Mouse (Mus musculus): Measurements from ENCODE around the gene Trim9. TPM values are rescaled to one million over a fixed set of nuclear protein-coding genes. Genes with fewer than 3 reads are reported as not detected.

Trim9 gene
- polyA plus RNA-seq, 1 experiment from 2014 or later, result 27.4 TPM

DNA sequence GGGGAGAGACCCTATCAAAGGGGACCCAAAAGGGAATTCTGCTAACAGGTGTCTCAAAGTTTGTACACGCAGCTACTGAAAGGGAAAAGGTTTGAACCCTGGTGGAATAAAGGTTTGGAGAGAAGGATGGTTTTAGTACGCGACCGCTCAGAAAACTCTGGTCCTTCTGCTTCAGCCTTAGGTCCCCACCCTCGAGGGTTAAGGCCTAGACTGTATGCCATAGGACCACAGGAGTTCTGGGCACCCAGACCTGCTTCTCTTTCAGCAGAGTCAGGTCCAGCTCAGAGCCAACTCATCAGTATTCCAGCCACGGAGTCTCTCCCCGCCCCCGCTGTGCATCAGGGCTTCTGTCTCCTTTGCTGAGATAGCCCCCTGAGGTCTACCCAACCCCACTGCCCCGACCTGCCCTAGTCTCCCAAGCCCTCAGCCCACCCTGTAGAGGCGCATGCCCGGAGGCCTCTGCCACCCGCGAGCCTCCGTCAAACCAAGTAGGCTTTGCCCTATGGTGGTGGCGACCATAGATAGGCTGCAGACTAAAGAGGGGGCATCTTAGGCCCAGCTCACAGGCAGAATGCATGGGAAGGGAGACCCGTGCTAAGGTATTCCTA lies 1.8 kb downstream of the Trim9 start:
- Histone ChIP-seq H3K4me1 (ENCODE audit: control insufficient read depth, insufficient read depth, low read length) (peaks cover 19% of the 10 kb centered on the region), H3K36me3 (ENCODE audit: control insufficient read depth, insufficient read depth, low read length) (no peaks in the 10 kb centered on the region), H3K9ac (ENCODE audit: low read length) (peak overlapping the region; percentile 67), H3K27me3 (ENCODE audit: control insufficient read depth, insufficient read depth, low read length) (no peaks in the 10 kb centered on the region), H3K4me3 (ENCODE audit: low read depth, low read length) (peak overlapping the region; percentile 66), H3K27ac (ENCODE audit: low read depth, low read length) (peak overlapping the region; percentile 27; the same call in 1 of the 2 replicates), H3K9me3 (ENCODE audit: control insufficient read depth, low read length) (no peaks in the 10 kb centered on the region), H3K4me2 (ENCODE audit: low read depth) (peak overlapping the region; percentile 94)
- ATAC-seq (ENCODE audit: insufficient read depth, low FRiP score, low TSS enrichment), result peak; percentile 26; the same call in 1 of the 2 replicates
- peak; percentile 58 for DNase-seq (ENCODE audit: low spot score)
- 29% methylated on average over 16 of the region's 16 CpGs for WGBS

DNA sequence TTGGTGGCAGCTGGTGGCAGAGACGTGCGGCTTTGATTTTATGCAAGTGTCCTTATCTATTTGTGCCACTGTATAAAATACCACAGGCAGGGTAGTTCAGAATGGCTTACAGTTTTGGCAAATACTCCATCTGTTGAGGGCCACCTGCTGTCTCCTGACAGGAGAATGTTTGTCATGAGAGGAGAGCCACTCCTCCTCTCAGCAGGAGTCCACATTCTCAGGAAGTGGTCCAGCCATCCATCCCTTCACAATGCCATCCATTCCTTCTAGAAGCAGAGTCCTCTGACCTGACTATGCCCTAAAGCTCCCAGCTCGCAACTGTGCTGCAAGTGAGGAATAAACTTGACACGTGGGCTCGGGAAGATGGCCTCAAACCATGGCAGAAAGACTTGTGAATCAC lies 12.2 kb downstream of the Trim9 start:
- Histone ChIP-seq H3K4me1 (ENCODE audit: control insufficient read depth, insufficient read depth, low read length) (no peaks in the 10 kb centered on the region), H3K9me3 (ENCODE audit: control insufficient read depth, low read length) (no peaks in the 10 kb centered on the region), H3K4me2 (ENCODE audit: low read depth) (no peak overlapping the region), H3K9ac (ENCODE audit: low read length) (no peak overlapping the region), H3K4me3 (ENCODE audit: low read depth, low read length) (no peak overlapping the region), H3K27ac (ENCODE audit: low read depth, low read length) (no peak overlapping the region), H3K36me3 (ENCODE audit: control insufficient read depth, insufficient read depth, low read length) (no peaks in the 10 kb centered on the region), H3K27me3 (ENCODE audit: control insufficient read depth, insufficient read depth, low read length) (no peaks in the 10 kb centered on the region)
- ATAC-seq (ENCODE audit: insufficient read depth, low FRiP score, low TSS enrichment), result no peak
- DNase-seq (ENCODE audit: low spot score), result no peak
- 45% methylated on average over 5 of the region's 5 CpGs for WGBS

DNA sequence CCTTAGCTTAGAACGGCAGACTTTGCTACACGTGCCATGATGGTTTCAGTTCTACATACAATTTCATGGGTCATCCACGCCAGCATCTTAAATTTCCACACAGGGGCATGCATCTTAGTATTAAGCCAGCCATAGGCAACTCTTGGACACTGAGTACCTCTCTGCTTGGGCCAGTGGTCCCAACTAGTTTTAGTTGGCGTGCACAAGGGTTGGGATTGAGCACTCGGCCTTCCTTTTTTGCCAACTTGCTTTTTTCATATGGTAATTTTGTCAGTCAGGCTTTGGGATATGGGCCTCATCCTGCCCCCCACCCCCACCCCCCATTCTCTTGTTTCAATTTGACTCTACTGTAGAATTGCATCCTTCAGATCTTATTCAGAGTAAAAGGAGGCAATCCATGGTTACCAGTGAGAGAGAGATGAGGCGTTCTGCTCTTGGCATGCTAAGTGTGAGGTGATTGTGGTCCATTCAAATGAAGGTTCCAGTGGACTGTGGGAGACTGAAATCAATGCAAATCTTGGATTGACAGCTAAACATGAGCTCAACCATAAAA lies 14.1 kb downstream of the Trim9 start:
- Histone ChIP-seq H3K27me3 (ENCODE audit: control insufficient read depth, insufficient read depth, low read length) (no peaks in the 10 kb centered on the region), H3K9me3 (ENCODE audit: control insufficient read depth, low read length) (no peaks in the 10 kb centered on the region), H3K9ac (ENCODE audit: low read length) (no peak overlapping the region), H3K4me1 (ENCODE audit: control insufficient read depth, insufficient read depth, low read length) (no peaks in the 10 kb centered on the region), H3K4me3 (ENCODE audit: low read depth, low read length) (no peak overlapping the region), H3K4me2 (ENCODE audit: low read depth) (no peak overlapping the region), H3K36me3 (ENCODE audit: control insufficient read depth, insufficient read depth, low read length) (no peaks in the 10 kb centered on the region), H3K27ac (ENCODE audit: low read depth, low read length) (no peak overlapping the region)
- DNase-seq (ENCODE audit: low spot score) (no peak), ATAC-seq (ENCODE audit: insufficient read depth, low FRiP score, low TSS enrichment) (no peak)
- WGBS, result 80% methylated on average over 6 of the region's 6 CpGs

DNA sequence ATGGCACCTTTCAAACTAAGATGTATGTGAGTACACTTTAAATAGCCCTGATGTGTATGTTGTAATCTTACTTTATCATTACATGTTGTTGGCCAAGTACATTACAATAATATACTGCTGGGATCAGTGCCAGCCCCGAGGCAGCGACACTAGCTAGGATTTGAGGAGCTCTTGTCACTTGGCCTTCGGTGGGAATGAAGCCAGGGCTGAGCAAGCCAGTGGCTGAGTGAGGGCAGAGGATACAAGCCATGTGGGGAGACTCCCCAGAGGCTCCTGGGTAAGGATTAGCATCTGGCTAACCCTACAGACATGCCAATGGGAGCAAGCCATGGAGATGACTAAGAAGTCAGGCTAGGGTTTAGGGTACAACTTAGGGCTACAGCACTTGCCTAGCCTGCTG lies 18.4 kb downstream of the Trim9 start:
- ATAC-seq (ENCODE audit: insufficient read depth, low FRiP score, low TSS enrichment), result no peak
- DNase-seq (ENCODE audit: low spot score), result no peak
- WGBS, result 90% methylated on average over 3 of the region's 3 CpGs

DNA sequence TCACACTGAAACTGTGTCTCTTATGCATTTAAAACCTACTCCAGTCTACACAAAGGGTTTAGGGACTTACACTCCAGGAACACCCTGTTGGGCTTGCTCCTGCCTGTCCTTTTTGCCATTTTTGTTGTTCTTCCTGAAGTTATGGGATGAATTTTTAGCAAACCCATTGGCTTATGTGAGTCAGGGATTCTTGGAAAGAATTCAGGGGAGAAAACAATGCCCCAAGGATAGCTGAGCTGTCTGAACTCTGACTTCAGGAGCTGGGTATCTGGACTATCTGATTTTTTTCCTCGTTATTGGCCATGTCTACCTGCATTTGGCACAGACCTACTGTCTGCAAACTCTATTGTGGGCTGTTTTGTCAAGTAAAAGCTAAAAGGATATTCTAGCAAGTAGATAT lies 20.5 kb downstream of the Trim9 start:
- H3K4me1 ChIP-seq (ENCODE audit: control insufficient read depth, insufficient read depth, low read length), result 0 out of 2 replicates have a peak, but pooled peaks cover 3% of the 10 kb centered on the region
- DNase-seq (ENCODE audit: low spot score) (no peak), ATAC-seq (ENCODE audit: insufficient read depth, low FRiP score, low TSS enrichment) (no peak)
- no peaks in the 10 kb centered on the region for H3K27me3 ChIP-seq (ENCODE audit: control insufficient read depth, insufficient read depth, low read length)
- H3K27ac ChIP-seq (ENCODE audit: low read depth, low read length), result no peak overlapping the region
- H3K9me3 ChIP-seq (ENCODE audit: control insufficient read depth, low read length), result no peaks in the 10 kb centered on the region
- H3K4me2 ChIP-seq (ENCODE audit: low read depth), result no peak overlapping the region
- no peaks in the 10 kb centered on the region for H3K36me3 ChIP-seq (ENCODE audit: control insufficient read depth, insufficient read depth, low read length)
- no peak overlapping the region for H3K4me3 ChIP-seq (ENCODE audit: low read depth, low read length)
- 62% methylated on average over 1 of the region's 1 CpGs for WGBS
- H3K9ac ChIP-seq (ENCODE audit: low read length), result no peak overlapping the region

More for the DNA sequence above, 18.4 kb downstream of the Trim9 start:
- Histone ChIP-seq H3K4me1 (ENCODE audit: control insufficient read depth, insufficient read depth, low read length) (0 out of 2 replicates have a peak, but pooled peaks cover 3% of the 10 kb centered on the region), H3K27ac (ENCODE audit: low read depth, low read length) (no peak overlapping the region), H3K4me2 (ENCODE audit: low read depth) (no peak overlapping the region), H3K27me3 (ENCODE audit: control insufficient read depth, insufficient read depth, low read length) (no peaks in the 10 kb centered on the region), H3K9ac (ENCODE audit: low read length) (no peak overlapping the region), H3K36me3 (ENCODE audit: control insufficient read depth, insufficient read depth, low read length) (no peaks in the 10 kb centered on the region), H3K4me3 (ENCODE audit: low read depth, low read length) (no peak overlapping the region), H3K9me3 (ENCODE audit: control insufficient read depth, low read length) (no peaks in the 10 kb centered on the region)

DNA sequence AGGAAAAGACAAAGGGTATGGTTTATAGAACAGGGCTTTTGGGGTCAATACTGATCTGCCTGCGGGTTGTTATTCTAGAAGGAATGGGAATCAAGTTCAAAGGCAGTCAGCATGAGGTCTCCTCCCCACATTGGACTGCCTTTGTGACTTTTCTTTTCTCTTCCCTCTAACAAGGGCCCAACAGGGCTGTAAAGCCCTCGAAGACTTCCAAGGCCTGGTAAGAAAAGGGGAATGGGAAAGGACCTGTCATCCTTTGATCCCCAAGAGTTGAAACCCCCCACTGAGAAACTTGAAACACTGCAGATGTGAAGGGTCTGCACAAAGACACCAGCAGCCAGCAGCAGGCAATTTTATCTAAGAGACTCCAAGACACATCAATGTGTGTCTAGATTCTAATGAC lies 21.0 kb downstream of the Trim9 start:
- no peak overlapping the region for H3K27ac ChIP-seq (ENCODE audit: low read depth, low read length)
- H3K4me2 ChIP-seq (ENCODE audit: low read depth), result no peak overlapping the region
- H3K4me1 ChIP-seq (ENCODE audit: control insufficient read depth, insufficient read depth, low read length), result 0 out of 2 replicates have a peak, but pooled peaks cover 3% of the 10 kb centered on the region
- WGBS, result 16% methylated on average over 2 of the region's 2 CpGs
- ATAC-seq (ENCODE audit: insufficient read depth, low FRiP score, low TSS enrichment) (no peak), DNase-seq (ENCODE audit: low spot score) (no peak)
- no peaks in the 10 kb centered on the region for H3K36me3 ChIP-seq (ENCODE audit: control insufficient read depth, insufficient read depth, low read length)
- H3K4me3 ChIP-seq (ENCODE audit: low read depth, low read length), result no peak overlapping the region
- H3K9me3 ChIP-seq (ENCODE audit: control insufficient read depth, low read length), result no peaks in the 10 kb centered on the region
- H3K27me3 ChIP-seq (ENCODE audit: control insufficient read depth, insufficient read depth, low read length), result no peaks in the 10 kb centered on the region
- no peak overlapping the region for H3K9ac ChIP-seq (ENCODE audit: low read length)

DNA sequence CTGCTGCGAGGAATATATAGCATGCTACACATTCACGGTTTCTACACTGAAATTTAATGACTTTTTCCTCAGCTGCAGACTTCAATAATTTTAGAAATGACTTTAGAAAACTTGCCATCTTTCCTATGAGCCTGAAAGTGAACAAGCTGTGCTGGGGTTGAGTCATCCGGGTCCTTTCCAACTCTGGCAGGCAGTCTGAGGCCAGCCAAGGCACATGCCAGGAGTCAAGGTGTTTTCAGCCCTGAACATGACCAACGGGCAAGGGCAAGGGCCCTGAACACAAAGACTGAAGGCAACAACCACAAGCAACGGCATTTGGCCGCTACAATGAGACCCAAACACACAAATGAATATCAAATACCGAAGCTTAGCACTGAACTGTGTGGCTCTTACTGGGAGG lies 21.6 kb downstream of the Trim9 start:
- no peaks in the 10 kb centered on the region for H3K9me3 ChIP-seq (ENCODE audit: control insufficient read depth, low read length)

DNA sequence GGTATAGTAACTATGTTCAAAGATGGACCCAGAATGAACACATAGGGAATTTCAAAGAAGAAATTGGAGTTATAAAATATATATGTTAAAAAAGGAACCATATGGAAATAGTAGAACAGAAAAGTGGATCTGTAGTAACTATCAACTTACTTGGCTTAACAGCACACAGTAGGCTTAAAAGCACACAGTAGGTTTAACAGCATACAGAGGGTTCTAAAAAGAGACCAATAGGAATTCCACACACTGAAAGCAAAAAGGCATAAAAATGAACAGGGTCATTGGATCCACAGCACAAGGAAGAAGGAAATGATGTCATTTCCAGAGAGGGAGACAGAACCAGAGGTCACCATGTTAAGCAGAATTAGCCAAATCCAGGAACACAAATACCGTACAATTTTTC lies 24.6 kb downstream of the Trim9 start:
- DNase-seq (ENCODE audit: low spot score), result no peak
- Histone ChIP-seq H3K4me1 (ENCODE audit: control insufficient read depth, insufficient read depth, low read length) (0 out of 2 replicates have a peak, but pooled peaks cover 3% of the 10 kb centered on the region), H3K27me3 (ENCODE audit: control insufficient read depth, insufficient read depth, low read length) (no peaks in the 10 kb centered on the region), H3K36me3 (ENCODE audit: control insufficient read depth, insufficient read depth, low read length) (no peaks in the 10 kb centered on the region), H3K4me2 (ENCODE audit: low read depth) (no peak overlapping the region), H3K9me3 (ENCODE audit: control insufficient read depth, low read length) (no peaks in the 10 kb centered on the region), H3K4me3 (ENCODE audit: low read depth, low read length) (no peak overlapping the region), H3K27ac (ENCODE audit: low read depth, low read length) (no peak overlapping the region), H3K9ac (ENCODE audit: low read length) (no peak overlapping the region)
- no peak for ATAC-seq (ENCODE audit: insufficient read depth, low FRiP score, low TSS enrichment)
- WGBS, result 87% methylated on average over 1 of the region's 1 CpGs

More for the DNA sequence above, 21.6 kb downstream of the Trim9 start:
- no peak overlapping the region for H3K27ac ChIP-seq (ENCODE audit: low read depth, low read length)
- 0 out of 2 replicates have a peak, but pooled peaks cover 3% of the 10 kb centered on the region for H3K4me1 ChIP-seq (ENCODE audit: control insufficient read depth, insufficient read depth, low read length)
- 68% methylated on average over 7 of the region's 7 CpGs for WGBS
- H3K36me3 ChIP-seq (ENCODE audit: control insufficient read depth, insufficient read depth, low read length), result no peaks in the 10 kb centered on the region
- no peak overlapping the region for H3K9ac ChIP-seq (ENCODE audit: low read length)
- DNase-seq (ENCODE audit: low spot score) (no peak), ATAC-seq (ENCODE audit: insufficient read depth, low FRiP score, low TSS enrichment) (no peak)
- no peak overlapping the region for H3K4me2 ChIP-seq (ENCODE audit: low read depth)
- H3K4me3 ChIP-seq (ENCODE audit: low read depth, low read length), result no peak overlapping the region
- no peaks in the 10 kb centered on the region for H3K27me3 ChIP-seq (ENCODE audit: control insufficient read depth, insufficient read depth, low read length)

DNA sequence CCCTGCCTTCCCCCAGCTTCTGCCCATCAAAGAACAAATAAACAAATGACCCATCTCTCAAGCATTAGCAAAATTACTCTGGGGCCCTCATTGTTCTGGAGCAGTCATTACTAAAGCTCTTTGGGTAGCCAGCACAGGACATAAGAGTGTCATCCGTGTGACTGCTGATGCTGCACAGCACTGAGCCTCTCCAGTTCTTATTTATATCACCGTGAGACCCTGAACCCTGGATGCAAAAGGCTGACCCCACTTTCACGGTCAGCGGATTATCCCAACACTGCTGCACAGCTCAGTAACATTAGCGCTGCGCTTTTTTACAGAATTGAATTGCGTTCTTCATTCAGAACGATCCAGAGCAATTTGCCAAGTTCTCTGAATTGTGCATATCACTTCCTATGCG lies 31.3 kb downstream of the Trim9 start:
- H3K4me3 ChIP-seq (ENCODE audit: low read depth, low read length), result no peak overlapping the region
- H3K27me3 ChIP-seq (ENCODE audit: control insufficient read depth, insufficient read depth, low read length), result no peaks in the 10 kb centered on the region
- 47% methylated on average over 9 of the region's 9 CpGs for WGBS
- H3K4me2 ChIP-seq (ENCODE audit: low read depth), result no peak overlapping the region
- H3K36me3 ChIP-seq (ENCODE audit: control insufficient read depth, insufficient read depth, low read length), result no peaks in the 10 kb centered on the region
- DNase-seq (ENCODE audit: low spot score) (no peak), ATAC-seq (ENCODE audit: insufficient read depth, low FRiP score, low TSS enrichment) (no peak)
- 0 out of 2 replicates have a peak, but pooled peaks cover 2% of the 10 kb centered on the region for H3K4me1 ChIP-seq (ENCODE audit: control insufficient read depth, insufficient read depth, low read length)
- H3K9ac ChIP-seq (ENCODE audit: low read length), result no peak overlapping the region
- H3K27ac ChIP-seq (ENCODE audit: low read depth, low read length), result no peak overlapping the region
- H3K9me3 ChIP-seq (ENCODE audit: control insufficient read depth, low read length), result no peaks in the 10 kb centered on the region

All from neural tube, embryonic 11.5 days (tissue).